Mouse (Mus musculus) kidney, adult 10 weeks (tissue): ENCODE data around the gene Rabl6. TPM values are rescaled to one million over a fixed set of nuclear protein-coding genes. Genes with fewer than 3 reads are reported as not detected.

Experiments used
- polyA plus RNA-seq: library from polyadenylated mRNA; stranded (reverse); fragments of 350-450 nt; fragmentation: Illumina TruSeq; extraction: RNeasy Lipid Tissue Mini Kit (QIAGEN cat#74804); gene quantifications from one replicate; pipeline ENCODE4 v1.2.3, GENCODE M21; 2014; ENCODE audit warnings: low read depth, low replicate concordance

Gene Rabl6
- polyA plus RNA-seq: 37.2 TPM

GRCm38 (mm10) chr2:25607761-25608622, at the start of gene Rabl6:
Rabl6 (minus strand) TSS chr2:25608521.

GRCm38 (mm10) chr2:25657652-25658051, 49.3 kb upstream of the Rabl6 start, which contains the start of gene Lcn5:
Lcn5 (plus strand) TSS chr2:25657952.

GRCm38 (mm10) chr2:25652902-25653301, 44.6 kb upstream of the Rabl6 start, which contains the start of gene Lcn8:
Lcn8 (plus strand) TSS chr2:25653120.

GRCm38 (mm10) chr2:25627811-25628210, 19.5 kb upstream of the Rabl6 start, which contains the start of gene Fcna:
Fcna (minus strand) TSS chr2:25628030.

GRCm38 (mm10) chr2:25621229-25622200, 13.2 kb upstream of the Rabl6 start, which contains the start of gene Tmem141:
Tmem141 (minus strand) TSS chr2:25622005.

GRCm38 (mm10) chr2:25617578-25617977, 9.3 kb upstream of the Rabl6 start, which contains the start of gene Ccdc183:
Ccdc183 (minus strand) TSS chr2:25617678.

GRCm38 (mm10) chr2:25581294-25581864, 26.9 kb downstream of the Rabl6 start, which contains the start of gene Ajm1:
Ajm1 (minus strand) TSS chr2:25581757.

GRCm38 (mm10) chr2:25574579-25575431, 33.5 kb downstream of the Rabl6 start, which contains the start of the genes Mamdc4 and Phpt1:
Mamdc4 (minus strand) TSS chr2:25574845.
Phpt1 (minus strand) TSS chr2:25575224.

GRCm38 (mm10) chr2:25557221-25557963, 50.9 kb downstream of the Rabl6 start, which contains the start of gene Edf1:
Edf1 (plus strand) TSS chr2:25557847.

GRCm38 (mm10) chr2:25546811-25547491, 61.4 kb downstream of the Rabl6 start, which contains the start of gene Traf2:
Traf2 (minus strand) TSS chr2:25546940.

Other genes starting within 250 kb of the Rabl6 start
- gene Uap1l1, start 242.8 kb downstream of the Rabl6 start, polyA plus RNA-seq: 3.9 TPM
- gene Sapcd2, start 236.2 kb downstream of the Rabl6 start, polyA plus RNA-seq: not detected
- 0.36 TPM for gene Entpd2, start 212.6 kb downstream of the Rabl6 start, polyA plus RNA-seq
- 4.3 TPM for gene Npdc1, start 209.2 kb downstream of the Rabl6 start, polyA plus RNA-seq
- gene Fut7, start 185.3 kb downstream of the Rabl6 start, polyA plus RNA-seq: not detected
- gene Abca2, start 179.8 kb downstream of the Rabl6 start, polyA plus RNA-seq: 0.77 TPM
- not detected for gene Clic3, start 151.7 kb downstream of the Rabl6 start, polyA plus RNA-seq
- gene Paxx, start 147.4 kb downstream of the Rabl6 start, polyA plus RNA-seq: 2.2 TPM
- not detected for gene Ptgds, start 138.5 kb downstream of the Rabl6 start, polyA plus RNA-seq
- not detected for gene Lcn12, start 114.6 kb downstream of the Rabl6 start, polyA plus RNA-seq
- 0.40 TPM for gene Fbxw5, start 107.8 kb downstream of the Rabl6 start, polyA plus RNA-seq
- gene C8g, start 106.8 kb downstream of the Rabl6 start, polyA plus RNA-seq: 1.7 TPM
- 0.65 TPM for gene Traf2, start 61.6 kb downstream of the Rabl6 start, polyA plus RNA-seq
- gene Edf1, start 50.7 kb downstream of the Rabl6 start, polyA plus RNA-seq: 0.89 TPM
- gene Mamdc4, start 33.7 kb downstream of the Rabl6 start, polyA plus RNA-seq: not detected
- gene Phpt1, start 33.3 kb downstream of the Rabl6 start, polyA plus RNA-seq: 1.1 TPM
- gene Ajm1, start 26.8 kb downstream of the Rabl6 start, polyA plus RNA-seq: not detected
- gene Ccdc183, start 9.2 kb upstream of the Rabl6 start, polyA plus RNA-seq: not detected
- gene Tmem141, start 13.5 kb upstream of the Rabl6 start, polyA plus RNA-seq: 4.8 TPM
- gene Fcna, start 19.5 kb upstream of the Rabl6 start, polyA plus RNA-seq: not detected
- gene Lcn8, start 44.6 kb upstream of the Rabl6 start, polyA plus RNA-seq: not detected
- not detected for gene Lcn5, start 49.4 kb upstream of the Rabl6 start, polyA plus RNA-seq
- gene Lcn6, start 68.3 kb upstream of the Rabl6 start, polyA plus RNA-seq: not detected
- gene Lcn10, start 74.2 kb upstream of the Rabl6 start, polyA plus RNA-seq: not detected
- gene Obp2a, start 91.5 kb upstream of the Rabl6 start, polyA plus RNA-seq: not detected
- 2.8 TPM for gene Bmyc, start 98.2 kb upstream of the Rabl6 start, polyA plus RNA-seq
- not detected for gene Obp2b, start 128.5 kb upstream of the Rabl6 start, polyA plus RNA-seq
- not detected for gene Lcn3, start 157.0 kb upstream of the Rabl6 start, polyA plus RNA-seq
- not detected for gene Lcn11, start 168.5 kb upstream of the Rabl6 start, polyA plus RNA-seq
- not detected for gene Gm13539, start 173.7 kb upstream of the Rabl6 start, polyA plus RNA-seq
- gene Glt6d1, start 207.3 kb upstream of the Rabl6 start, polyA plus RNA-seq: not detected
- not detected for gene Lcn9, start 214.6 kb upstream of the Rabl6 start, polyA plus RNA-seq
- gene Sohlh1, start 238.7 kb upstream of the Rabl6 start, polyA plus RNA-seq: not detected